Mouse (Mus musculus) spleen, postnatal 36 days (tissue): Measurements from ENCODE around the gene Dvl2.
"Not testable (repeated sequence)": the region's sequence is repeated elsewhere in the genome, so short reads cannot be mapped to it uniquely, and the experiment has no call there.

Source experiments
- DNase-seq, 2 experiments: peaks; one replicate each; pipeline ENCODE4 v3.0.0; 2022; ENCODE audit warnings: low spot score in 2 of 2, mixed read lengths in 1 of 2

Gene Dvl2

GRCm38 (mm10) chr11:70010033-70010432 lies 9.6 kb downstream of the Dvl2 start:
- no peak for DNase-seq

GRCm38 (mm10) chr11:70010548-70010947 lies 10.2 kb downstream of the Dvl2 start:
- DNase-seq = no peak

GRCm38 (mm10) chr11:70010961-70011360 lies 10.6 kb downstream of the Dvl2 start:
- DNase-seq = no peak

- DNase-seq = no peak
Observed at GRCm38 (mm10) chr11:70012931-70013330, 12.5 kb downstream of the Dvl2 start.

DNA sequence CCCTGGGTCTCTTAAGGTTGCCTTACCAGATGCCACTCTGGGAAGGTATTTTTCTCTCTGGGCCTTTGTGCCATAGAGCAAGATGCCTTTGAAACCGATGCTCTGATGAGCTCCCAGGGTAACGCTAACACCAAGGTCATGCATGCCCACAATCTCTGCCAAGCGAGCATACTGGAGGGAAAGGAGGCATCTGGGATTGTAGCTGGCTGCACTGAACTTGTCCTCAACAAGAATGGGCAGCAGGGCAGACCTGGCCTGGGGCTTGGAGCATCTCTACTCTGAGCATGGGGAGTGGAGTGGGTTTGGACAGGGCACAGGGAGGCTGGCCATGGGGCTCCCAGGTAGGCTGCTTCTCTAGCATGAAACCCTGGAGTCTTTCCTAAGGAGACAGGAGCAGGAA lies 13.0 kb downstream of the Dvl2 start:
- no peak for DNase-seq

DNA sequence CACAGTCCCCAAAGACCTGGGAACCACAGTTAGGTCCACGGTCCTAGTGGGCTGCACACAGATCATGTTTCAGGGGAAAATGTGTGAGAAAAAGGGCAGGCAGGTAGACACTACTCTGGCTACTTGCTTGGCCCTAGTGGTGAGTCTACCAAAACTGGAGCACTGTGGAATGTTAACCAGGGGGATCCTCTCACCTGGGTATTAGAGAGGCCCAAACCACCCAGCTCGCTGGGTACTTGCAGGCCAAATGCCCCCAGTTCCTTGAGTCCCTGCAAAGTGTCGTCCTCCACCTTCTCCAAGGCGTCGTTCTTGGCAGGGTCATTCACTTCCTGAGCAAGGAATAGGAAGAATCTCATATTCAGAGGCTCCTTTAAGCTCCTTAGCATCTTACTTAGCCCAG lies 13.7 kb downstream of the Dvl2 start:
- no peak for DNase-seq

- peak; percentile 84 to 89 for DNase-seq
Observed at GRCm38 (mm10) chr11:70014880-70015558, 14.6 kb downstream of the Dvl2 start, which contains the start of gene Acadvl. Gene Acadvl, minus strand, starts transcription at chr11:70015411.

DNA sequence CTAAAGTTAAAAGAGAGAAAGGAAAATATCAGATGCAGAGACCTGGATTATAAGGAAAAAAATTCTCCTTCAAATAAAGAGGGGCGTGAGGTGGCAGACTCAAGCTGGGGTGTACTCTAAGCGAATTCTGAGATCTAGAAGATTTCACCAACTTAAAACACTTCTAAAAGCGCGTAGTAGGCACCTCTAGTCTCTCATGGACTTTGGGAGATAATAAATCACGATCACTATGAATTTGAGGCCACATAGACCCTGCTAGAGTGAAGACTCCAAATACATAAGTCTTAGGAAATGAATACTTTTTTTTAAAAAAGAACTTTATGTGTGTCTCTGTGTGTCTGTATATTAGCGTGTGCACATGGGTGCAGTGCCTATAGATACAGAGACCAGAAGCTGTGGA lies 15.3 kb downstream of the Dvl2 start:
- DNase-seq = no peak

DNA sequence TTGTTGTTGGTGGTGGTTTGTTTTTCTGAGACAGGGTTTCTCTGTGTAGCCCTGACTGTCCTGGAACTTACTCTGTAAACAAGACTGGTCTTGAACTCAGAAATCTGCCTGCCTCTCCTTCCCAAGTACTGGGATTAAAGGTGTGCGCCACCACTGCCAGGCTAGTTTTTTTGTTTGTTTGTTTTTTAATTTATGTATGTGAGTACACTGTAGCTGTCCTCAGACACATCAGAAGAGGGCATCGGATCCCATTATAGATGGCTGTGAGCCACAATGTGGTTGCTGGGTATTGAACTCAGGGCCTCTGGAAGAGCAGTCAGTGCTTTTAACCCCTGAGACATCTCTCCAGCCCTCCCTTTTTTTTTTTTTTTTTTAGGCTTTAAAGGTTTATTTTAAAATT lies 15.8 kb downstream of the Dvl2 start:
- DNase-seq = not testable (repeated sequence)

DNA sequence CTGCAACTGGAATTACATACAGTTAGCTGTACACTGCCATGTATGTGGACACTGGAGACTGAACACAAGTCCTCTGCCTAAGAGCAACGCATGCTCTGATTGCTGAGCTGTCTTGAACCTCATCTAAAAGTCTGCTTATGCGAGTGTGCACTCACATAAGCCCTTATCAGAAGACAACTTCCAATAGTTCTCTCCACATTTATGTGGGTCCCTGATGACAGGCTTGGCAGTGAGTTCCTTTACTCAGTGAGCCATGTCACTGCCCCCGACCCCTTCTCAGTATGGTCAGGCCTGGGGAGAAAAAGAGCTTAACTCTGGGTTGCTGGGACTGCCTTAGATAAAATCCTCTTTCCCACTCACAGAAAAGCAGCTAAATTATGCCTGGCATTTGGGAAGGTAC lies 16.3 kb downstream of the Dvl2 start, which contains the start of gene Dlg4:
Gene Dlg4, plus strand, starts transcription at position 274 of the 400 bp plus-strand sequence.
- no peak for DNase-seq

DNA sequence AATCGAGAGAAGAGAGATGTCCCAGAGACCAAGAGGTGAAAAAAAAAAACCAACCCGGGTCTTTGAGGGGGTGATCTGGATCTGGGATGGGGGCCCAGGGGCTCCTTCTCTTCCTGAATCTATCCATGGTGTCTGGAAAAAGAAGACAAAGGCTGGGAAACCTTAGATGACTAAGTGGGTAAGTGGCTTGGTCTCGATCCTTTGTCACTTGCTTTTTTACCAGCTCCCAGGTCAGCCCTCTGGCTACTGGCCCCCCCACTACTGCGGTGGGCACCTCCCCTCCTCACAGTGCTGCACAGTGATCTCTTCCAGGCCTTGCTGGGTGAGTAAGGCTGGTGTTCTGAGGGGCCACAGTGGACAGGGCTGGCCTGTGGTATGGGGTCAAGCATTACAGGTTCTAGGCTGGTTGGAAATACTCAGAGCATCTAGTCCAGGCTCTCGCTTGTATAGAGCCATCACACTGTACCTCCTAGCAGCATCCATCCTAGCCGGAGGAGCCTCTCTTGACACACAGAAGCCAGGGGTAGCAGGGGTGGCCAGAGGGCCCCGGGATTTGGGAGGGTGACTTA lies 16.9 kb downstream of the Dvl2 start:
- no peak for DNase-seq

GRCm38 (mm10) chr11:70018131-70018990 lies 18.0 kb downstream of the Dvl2 start:
- no peak for DNase-seq

GRCm38 (mm10) chr11:70019495-70020021 lies 19.2 kb downstream of the Dvl2 start:
- no peak for DNase-seq

- no peak for DNase-seq
Observed at GRCm38 (mm10) chr11:70020022-70020631, 19.7 kb downstream of the Dvl2 start.

DNA sequence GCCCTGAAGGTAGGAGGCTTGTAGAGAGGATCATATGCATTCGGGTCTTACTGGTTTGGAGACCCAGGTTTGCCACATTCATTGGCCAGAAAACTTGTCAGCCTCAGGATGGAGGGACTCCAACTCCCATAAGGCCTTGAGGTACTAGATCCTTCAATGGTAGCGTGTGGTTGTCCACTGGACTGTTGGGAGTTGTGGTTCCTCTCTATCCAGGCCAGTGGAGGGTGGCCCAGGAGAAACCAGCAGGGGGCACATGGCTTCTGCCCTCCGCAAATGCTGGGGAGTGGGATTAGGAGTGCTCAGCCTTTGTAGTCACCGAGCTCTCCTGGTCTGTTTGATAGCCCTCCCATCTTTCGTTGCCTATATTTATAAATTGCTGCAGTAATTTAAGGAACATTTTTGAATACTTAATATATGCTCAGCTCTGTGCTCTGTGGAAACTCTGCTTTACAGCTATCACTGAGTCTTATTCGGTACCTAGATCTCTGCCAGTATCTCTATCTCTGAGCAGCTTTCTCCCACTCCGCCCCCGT lies 20.4 kb downstream of the Dvl2 start:
- peak; percentile 72 to 76 for DNase-seq

DNA sequence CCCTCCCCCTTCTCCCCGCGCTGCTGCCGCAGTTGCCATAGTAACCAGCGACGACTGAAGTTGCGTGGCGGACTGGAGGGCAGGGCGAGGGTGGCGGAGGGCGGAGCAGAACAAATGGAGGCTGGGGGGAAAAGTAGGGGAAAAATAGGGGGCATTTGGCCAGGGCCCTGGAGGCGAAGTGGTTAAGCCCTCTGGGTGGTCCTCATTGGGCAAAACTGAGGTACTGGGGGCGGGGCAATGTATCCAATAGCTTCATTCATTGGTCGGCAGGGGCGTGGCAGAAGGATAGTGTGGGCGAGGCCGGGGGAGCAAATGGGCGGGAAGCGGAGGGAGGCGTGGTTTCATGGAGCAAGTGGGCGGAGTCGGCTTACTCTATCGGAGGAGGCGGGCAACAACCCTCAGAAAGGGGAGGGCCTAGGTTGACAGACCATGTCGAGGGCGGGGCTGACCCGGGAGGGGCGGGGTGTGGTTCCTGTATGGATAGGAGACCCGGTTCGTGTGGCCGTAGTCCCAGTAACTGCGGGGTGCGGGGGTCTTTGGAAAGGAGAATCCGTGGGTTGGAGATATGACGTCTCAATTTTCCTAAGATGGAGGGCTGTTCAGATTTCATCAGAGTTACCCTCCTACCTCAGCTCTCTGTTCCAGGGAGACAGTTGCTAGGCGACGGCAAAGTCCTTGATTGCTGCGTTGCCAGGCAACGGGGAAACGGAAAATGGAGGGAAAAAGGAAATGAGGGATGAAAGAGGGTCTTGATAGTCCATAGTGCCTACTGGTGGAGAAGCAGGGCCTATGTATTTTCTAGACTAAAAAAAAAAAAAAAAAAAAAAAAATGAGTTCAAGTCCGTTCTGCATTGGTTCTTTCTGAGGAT lies 21.1 kb downstream of the Dvl2 start:
- peak; percentile 89 to 93 for DNase-seq

- no peak for DNase-seq
Observed at GRCm38 (mm10) chr11:70023481-70024150, 23.2 kb downstream of the Dvl2 start.

DNA sequence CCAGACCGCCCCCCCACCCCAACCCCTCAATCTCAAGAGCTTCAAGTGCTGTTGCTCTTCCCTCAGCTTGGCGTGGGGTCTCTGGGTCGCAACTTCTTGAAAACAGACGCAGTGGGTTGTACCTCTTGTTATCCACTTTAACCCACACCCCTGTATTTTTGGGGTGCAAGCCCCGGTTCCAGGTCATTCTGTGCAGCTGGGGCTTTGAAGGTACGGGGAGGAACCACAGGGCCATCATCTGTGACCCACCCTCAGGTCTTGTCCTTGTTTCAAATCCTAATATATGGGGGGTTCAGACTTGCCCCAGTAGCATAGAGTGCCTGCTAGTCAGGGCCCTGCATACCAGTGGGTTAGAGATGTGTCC lies 23.7 kb downstream of the Dvl2 start:
- no peak for DNase-seq

DNA sequence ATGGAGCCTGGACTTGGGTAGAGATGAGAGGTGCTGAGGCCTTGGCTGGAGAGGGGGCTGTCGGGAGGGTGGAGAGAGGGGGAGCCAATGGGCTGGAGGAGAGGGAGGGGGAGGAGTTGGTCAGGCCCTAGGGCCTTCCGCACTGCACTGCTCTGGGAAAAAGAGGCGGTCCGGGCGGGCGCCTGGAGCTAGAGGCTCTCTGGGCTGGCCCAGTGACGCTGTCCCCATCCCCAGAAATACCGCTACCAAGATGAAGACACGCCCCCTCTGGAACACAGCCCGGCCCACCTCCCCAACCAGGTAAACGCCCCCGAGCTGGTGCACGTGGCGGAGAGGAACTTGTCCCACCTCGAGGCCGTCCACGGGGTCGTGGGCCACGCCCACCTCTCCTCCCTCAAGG lies 26.3 kb downstream of the Dvl2 start:
- no peak for DNase-seq

GRCm38 (mm10) chr11:70027397-70027796 lies 27.0 kb downstream of the Dvl2 start:
- no peak for DNase-seq
